Mouse (Mus musculus): ENCODE results near the gene Immt.
"Not testable (repeated sequence)": the region's sequence is repeated elsewhere in the genome, so short reads cannot be mapped to it uniquely, and the experiment has no call there.

Immt gene

GRCm38 (mm10) chr6:71840597-71841290 lies 9.6 kb downstream of the Immt start:
- no peak for DNase-seq (ENCODE audit: low spot score in 2 of 2)

- DNase-seq (ENCODE audit: low spot score in 2 of 2), result not testable (repeated sequence)
These were observed 15.8 kb downstream of the Immt start for GRCm38 (mm10) chr6:71846906-71847305.

DNA sequence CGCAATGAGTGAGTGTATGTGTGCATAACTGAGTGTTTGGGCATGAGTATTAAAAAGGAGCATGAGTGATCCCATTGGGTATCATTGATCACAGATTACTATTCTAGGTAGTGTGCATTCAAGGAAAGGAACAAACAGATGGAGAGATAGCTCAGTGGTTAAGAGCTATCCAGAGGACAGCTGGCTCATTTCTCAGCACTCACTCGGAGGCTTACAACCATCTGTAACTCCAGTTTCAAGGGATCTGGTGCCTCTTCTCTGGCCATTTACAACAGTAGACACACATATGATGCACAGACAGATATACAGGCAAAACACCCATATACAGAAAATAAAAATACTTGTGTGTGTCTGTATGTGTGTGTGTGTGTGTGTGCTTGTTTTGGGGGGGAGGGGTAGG lies 36.6 kb downstream of the Immt start:
- no peak for DNase-seq (ENCODE audit: low spot score in 2 of 2)

GRCm38 (mm10) chr6:71868809-71869208 lies 37.7 kb downstream of the Immt start:
- peak in 1 of 2 experiments; percentile 8 for DNase-seq (ENCODE audit: low spot score in 2 of 2)

DNA sequence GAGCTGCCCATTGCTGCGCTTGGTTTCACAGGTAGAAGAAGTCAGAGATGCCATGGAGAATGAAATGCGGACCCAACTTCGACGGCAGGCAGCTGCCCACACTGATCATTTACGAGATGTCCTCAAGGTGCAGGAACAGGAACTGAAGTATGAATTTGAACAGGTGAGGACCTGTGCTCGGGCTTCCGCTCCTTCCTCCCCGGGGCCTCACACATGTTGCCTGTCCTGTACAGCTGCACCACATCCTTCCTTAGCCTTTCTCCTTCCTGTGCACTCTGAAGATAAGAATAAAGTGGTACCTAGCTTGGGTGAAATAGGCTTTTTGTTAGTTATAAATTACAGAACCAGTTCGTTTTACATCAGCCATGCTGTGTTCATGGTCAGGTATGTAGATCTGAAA lies 40.3 kb downstream of the Immt start:
- DNase-seq (ENCODE audit: low spot score in 2 of 2), result peak in 1 of 2 experiments; percentile 13

GRCm38 (mm10) chr6:71877965-71878760 lies 47.0 kb downstream of the Immt start:
- DNase-seq (ENCODE audit: low spot score in 2 of 2), result no peak

DNA sequence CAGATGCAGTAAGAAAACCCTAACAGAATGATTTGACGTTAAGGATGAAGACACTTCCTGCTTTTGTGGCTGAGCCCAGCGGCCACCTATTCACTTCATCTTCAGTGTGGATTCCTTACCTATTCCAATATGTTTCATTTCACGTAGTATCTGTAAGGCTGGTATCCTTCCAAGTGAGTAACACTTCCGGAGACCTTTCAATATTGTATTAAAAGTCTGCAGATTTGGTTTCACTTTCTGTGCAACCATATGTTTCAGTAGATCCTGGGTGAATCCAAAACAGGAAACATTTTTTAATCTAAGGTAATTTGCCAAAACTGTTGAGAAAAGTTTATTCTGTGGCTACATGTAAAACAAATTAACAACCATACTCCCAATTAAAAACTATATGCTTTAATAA lies 62.1 kb downstream of the Immt start:
- no peak for DNase-seq (ENCODE audit: low spot score in 2 of 2)

DNA sequence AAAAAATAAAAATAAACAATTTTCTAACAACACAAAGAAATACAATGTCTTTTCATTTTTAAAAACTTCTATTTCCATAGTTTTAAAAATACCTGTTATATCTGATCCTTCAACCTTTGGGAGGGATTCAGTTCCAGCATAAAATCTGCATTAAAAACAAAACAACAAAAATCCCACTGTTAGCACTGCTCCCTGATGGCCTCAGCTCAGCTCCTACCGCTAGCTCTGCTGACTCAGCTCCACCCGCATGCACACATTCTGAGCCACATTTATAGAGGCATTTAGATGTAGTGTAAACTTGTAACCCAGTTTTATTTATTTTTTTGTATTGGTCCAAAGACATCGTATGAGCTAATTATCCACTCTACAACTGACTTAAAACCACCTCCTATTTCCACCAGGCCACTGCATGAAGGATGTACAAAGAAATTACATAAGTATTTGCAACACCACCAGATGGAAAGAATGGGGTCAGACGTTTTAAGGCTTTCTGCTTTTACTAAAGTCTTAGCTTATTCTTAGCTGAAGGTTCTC lies 76.6 kb downstream of the Immt start:
- no peak for DNase-seq (ENCODE audit: low spot score in 2 of 2)

GRCm38 (mm10) chr6:71908481-71909381 lies 77.6 kb downstream of the Immt start, which contains the start of the genes Ptcd3 and Polr1a:
TSS of gene Ptcd3 (minus strand) at chr6:71908750.
TSS of gene Polr1a (plus strand) at chr6:71909053.
- DNase-seq (ENCODE audit: low spot score in 2 of 2), result peak; percentile 85 to 91

DNA sequence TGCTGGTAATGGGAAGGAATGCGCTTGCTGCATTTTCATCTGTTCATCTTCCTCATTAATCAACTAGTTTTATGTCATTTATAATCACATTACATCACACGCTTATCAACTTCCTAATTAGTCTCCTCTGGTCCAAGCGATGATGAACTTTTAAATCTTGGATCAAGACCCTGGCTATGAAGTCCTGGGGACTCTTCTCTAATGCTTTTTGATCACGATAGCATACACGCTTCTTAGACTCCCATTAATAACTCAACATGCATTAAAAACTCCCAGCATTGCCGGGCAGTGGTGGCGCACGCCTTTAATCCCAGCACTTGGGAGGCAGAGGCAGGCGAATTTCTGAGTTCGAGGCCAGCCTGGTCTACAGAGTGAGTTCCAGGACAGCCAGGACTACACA lies 78.3 kb downstream of the Immt start:
- DNase-seq (ENCODE audit: low spot score in 2 of 2), result no peak

DNA sequence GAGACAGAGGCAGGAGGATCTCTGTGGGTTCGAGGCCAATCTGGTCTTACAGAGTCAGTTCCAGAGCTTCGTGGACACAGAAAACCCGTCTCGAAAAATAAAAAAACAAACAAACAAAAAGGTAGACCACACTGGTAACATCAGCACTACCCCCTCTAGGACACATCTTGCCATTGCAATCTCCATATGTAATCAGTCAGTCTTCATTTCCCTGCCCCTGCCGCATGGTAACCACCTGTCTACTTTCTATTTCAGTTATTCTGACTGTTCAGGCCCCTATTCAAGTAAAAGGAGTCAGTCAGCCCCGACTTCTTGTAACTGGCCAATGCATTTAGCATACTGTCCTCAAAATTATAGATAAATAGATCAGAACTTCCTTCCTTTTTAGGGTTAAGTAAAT lies 78.7 kb downstream of the Immt start:
- DNase-seq (ENCODE audit: low spot score in 2 of 2), result no peak

GRCm38 (mm10) chr6:71911686-71912450 lies 80.7 kb downstream of the Immt start:
- DNase-seq (ENCODE audit: low spot score in 2 of 2), result no peak

GRCm38 (mm10) chr6:71920752-71921151 lies 89.6 kb downstream of the Immt start:
- no peak for DNase-seq (ENCODE audit: low spot score in 2 of 2)

DNA sequence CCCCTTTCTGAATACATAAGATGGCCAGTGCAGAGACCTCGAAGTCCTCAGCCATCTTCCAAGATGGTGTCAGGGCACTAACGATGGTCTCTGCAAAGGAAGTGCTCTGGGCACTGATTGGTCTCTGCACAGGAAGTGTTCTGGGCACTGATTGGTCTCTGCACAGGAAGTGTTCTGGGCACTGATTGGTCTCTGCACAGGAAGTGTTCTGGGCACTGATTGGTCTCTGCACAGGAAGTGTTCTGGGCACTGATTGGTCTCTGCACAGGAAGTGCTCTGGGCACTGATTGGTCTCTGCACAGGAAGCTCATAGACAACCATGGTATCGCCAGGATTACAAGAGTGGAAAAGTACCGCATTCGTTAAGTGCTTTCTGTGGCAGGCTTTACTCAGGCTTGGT lies 94.1 kb downstream of the Immt start:
- DNase-seq (ENCODE audit: low spot score in 2 of 2), result not testable (repeated sequence)
